Mouse (Mus musculus): ENCODE measurements around the gene Oser1. TPM values are rescaled to one million over a fixed set of nuclear protein-coding genes. Genes with fewer than 3 reads are reported as not detected.

Oser1 gene
- polyA plus RNA-seq (2016; fragmentation: Nextera tagmentation; extraction: Ambion mirVana), result 77.3 and 82.3 TPM in 2 replicates

DNA sequence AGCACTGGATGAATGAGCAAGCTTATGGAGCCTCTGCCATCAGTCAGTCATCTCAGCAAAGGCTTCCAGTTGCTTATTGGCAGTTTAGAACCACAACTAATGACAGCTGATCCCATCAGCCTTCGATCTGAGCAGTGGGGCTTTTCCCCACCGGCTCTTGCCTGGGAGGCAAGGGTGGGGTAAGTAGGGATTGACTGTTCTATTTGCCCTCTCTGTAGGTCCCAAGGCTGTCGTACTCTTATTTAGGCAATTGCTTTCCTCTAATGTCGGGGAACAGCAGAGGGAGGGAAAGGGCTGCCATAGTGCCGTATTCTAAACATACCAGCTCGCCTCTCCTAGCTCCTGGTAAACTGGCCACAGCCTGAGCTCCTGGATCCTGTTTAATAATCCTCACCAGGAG is at the start of gene Oser1:
Oser1 (minus strand) TSS at position 101 of the 400 bp plus-strand sequence.
- H3K9ac ChIP-seq (replicated peaks), result no peak within 1 kb of the TSS
- ATAC-seq (ENCODE audit: low FRiP score, low read depth), result no peak
- H3K9me3 ChIP-seq, result no peaks in the 10 kb centered on the region
- peaks cover 4% of the 10 kb centered on the region; the same call in 1 of the 2 replicates for H3K36me3 ChIP-seq
- peaks cover 12% of the 10 kb centered on the region for H3K4me1 ChIP-seq
- no peaks in the 10 kb centered on the region for H3K27me3 ChIP-seq
- H3K4me3 ChIP-seq, result no peak within 1 kb of the TSS
- H3K27ac ChIP-seq (replicated peaks), result no peak within 1 kb of the TSS
- 78% methylated on average over 6 of the region's 6 CpGs for WGBS
- H3K4me2 ChIP-seq (replicated peaks), result no peak within 1 kb of the TSS

DNA sequence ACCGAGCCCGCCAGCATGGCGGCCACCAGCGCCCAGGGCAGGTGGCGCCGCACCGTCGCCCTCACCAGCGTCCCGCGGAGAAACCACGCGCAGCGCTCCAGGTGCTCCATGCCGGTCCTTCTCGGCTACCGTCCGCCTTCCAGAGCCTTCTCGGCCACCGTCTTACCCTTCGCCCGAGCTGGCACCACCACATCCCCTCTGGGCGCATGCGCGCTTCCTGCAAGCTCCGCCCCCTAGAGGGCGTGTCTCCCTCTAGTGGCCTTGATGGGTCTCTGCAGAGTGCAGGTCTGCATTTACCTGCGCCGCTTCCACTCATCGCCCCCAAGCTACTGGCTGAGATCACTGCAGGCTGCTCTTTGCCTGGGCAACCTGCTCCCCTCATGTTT is 48.0 kb upstream of the Oser1 start, which contains the start of gene Fitm2:
Fitm2 (minus strand) TSS at position 164 of the 386 bp plus-strand sequence.
- Histone ChIP-seq H3K9me3 (no peaks in the 10 kb centered on the region), H3K4me3 (peak within 1 kb of the TSS; percentile 84), H3K9ac (replicated peaks) (peak within 1 kb of the TSS; percentile 81), H3K4me1 (peaks cover 9% of the 10 kb centered on the region), H3K36me3 (peaks cover 23% of the 10 kb centered on the region), H3K4me2 (replicated peaks) (peak within 1 kb of the TSS; percentile 68), H3K27ac (replicated peaks) (peak within 1 kb of the TSS; percentile 63), H3K27me3 (no peaks in the 10 kb centered on the region)
- under 1% methylated on average over 27 of the region's 30 CpGs for WGBS
- ATAC-seq (ENCODE audit: low FRiP score, low read depth), result peak; percentile 91

DNA sequence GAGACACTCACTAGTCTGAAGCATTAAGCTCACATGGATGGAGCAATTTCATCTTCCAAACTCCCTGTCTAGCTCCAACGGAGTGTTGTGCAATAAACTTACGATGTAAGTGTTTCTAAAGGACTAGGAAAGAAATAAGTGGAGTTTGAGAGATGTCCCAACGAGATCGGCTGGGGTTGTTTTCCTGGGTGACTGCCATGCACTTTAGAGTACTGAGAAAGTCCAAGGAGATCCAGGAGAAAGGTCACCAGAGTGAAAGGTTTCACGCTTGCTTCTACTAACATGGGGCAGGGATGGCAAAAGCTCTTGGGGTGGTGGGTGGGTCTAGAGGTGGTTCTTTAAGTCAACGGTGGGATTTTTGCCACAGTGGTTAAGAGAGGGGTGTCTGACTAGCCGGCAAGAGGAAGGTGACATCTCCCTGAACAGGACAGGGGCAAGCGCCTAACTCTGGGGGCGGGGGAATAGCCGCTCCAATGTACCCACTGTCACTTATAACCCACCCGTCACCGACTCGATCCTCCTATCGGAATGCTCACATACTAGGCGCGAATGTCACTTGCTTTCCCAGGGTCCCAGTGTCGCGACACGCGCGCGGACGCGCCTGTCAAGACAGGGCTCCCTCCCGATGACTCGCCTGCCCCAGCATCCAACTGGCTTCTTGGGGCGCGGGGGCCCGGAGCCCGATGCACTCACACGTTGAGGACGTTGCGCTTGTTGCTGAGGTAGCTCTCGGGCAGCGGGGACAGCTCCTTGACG is 47.4 kb upstream of the Oser1 start:
- H3K27me3 ChIP-seq, result no peaks in the 10 kb centered on the region
- peak overlapping the region; percentile 68 for H3K4me2 ChIP-seq (replicated peaks)
- ATAC-seq (ENCODE audit: low FRiP score, low read depth), result peak; percentile 81; the same call in 1 of the 2 replicates
- WGBS, result 5% methylated on average over 36 of the region's 36 CpGs
- H3K4me1 ChIP-seq, result peaks cover 9% of the 10 kb centered on the region
- peak overlapping the region; percentile 84 for H3K4me3 ChIP-seq
- H3K27ac ChIP-seq (replicated peaks), result peak overlapping the region; percentile 63
- H3K9me3 ChIP-seq, result no peaks in the 10 kb centered on the region
- peaks cover 28% of the 10 kb centered on the region for H3K36me3 ChIP-seq
- peak overlapping the region; percentile 81 for H3K9ac ChIP-seq (replicated peaks)

DNA sequence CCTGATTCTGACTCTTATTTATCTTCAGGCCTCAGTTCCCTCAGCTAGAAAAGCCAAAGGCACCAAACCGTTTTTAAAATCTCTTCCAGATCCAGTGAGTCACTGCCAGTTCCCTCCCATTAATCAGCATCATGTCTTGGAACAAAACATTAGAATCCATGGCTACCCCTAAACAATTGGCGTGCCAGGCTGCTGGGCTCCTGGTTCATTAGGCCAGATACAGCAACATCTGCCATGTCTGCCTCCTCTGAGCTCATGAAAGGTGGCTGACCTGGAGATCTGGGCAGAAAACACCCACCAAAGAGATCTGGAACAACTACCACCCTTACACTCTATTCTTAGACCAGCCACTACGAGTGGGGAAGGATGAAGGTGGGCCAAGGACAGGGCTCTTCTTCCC is 46.6 kb upstream of the Oser1 start:
- Histone ChIP-seq H3K4me3 (no peak overlapping the region), H3K9ac (replicated peaks) (peak overlapping the region; percentile 81; the same call in 1 of the 2 replicates), H3K9me3 (no peaks in the 10 kb centered on the region), H3K27ac (replicated peaks) (no peak overlapping the region), H3K36me3 (peaks cover 32% of the 10 kb centered on the region), H3K4me2 (replicated peaks) (peak overlapping the region; percentile 68), H3K4me1 (peaks cover 9% of the 10 kb centered on the region), H3K27me3 (no peaks in the 10 kb centered on the region)
- no peak for ATAC-seq (ENCODE audit: low FRiP score, low read depth)
- WGBS, result 84% methylated on average over 3 of the region's 3 CpGs

DNA sequence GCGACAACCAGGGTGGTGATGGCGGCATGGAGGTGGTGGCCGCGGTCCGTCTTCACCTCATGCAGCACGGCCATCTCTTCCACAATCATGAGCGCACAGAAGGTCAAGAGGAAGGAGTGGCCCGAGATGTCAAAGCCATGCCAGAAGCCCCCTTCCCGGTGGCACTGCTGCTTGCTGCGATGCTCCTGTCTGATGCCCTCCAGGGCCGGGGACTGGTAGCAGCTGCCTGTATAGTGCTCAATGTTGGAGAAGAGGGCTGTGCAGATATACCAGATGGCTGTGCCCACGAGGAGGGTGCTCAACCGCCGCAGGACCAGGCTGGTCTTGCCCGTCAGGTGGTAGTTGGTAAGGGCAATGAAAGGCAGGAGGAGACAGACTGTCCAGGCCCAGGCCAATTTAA is 45.2 kb upstream of the Oser1 start:
- H3K27me3 ChIP-seq, result no peaks in the 10 kb centered on the region
- H3K9ac ChIP-seq (replicated peaks), result no peak overlapping the region
- no peak overlapping the region for H3K4me3 ChIP-seq
- H3K36me3 ChIP-seq, result peaks cover 32% of the 10 kb centered on the region
- H3K9me3 ChIP-seq, result no peaks in the 10 kb centered on the region
- no peak for ATAC-seq (ENCODE audit: low FRiP score, low read depth)
- WGBS, result 93% methylated on average over 15 of the region's 15 CpGs
- H3K4me2 ChIP-seq (replicated peaks), result no peak overlapping the region
- H3K4me1 ChIP-seq, result peaks cover 9% of the 10 kb centered on the region
- H3K27ac ChIP-seq (replicated peaks), result no peak overlapping the region

DNA sequence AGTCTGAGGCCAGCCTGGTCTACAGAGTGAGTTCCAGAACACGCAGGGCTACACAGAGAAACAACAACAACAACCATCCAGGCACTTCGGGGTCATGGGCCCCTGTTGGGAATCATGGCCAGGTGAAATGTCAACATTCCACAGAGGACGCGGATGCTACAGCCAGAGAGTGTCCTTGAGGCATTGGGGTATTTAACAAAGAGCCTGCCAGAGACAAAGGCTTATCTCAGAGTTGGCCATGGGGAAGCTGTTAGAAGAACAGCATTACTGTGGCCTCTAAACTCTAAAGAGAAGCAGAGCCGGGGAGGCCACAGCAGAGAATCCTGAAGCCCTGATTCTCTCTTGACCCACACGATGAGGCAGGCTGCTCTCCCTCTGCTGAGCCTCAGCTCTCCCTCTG is 44.4 kb upstream of the Oser1 start:
- Histone ChIP-seq H3K4me2 (replicated peaks) (no peak overlapping the region), H3K4me3 (no peak overlapping the region), H3K4me1 (peaks cover 9% of the 10 kb centered on the region), H3K27ac (replicated peaks) (no peak overlapping the region), H3K9me3 (no peaks in the 10 kb centered on the region), H3K27me3 (no peaks in the 10 kb centered on the region), H3K9ac (replicated peaks) (no peak overlapping the region), H3K36me3 (peaks cover 32% of the 10 kb centered on the region)
- ATAC-seq (ENCODE audit: low FRiP score, low read depth), result no peak
- WGBS, result 93% methylated on average over 6 of the region's 6 CpGs

DNA sequence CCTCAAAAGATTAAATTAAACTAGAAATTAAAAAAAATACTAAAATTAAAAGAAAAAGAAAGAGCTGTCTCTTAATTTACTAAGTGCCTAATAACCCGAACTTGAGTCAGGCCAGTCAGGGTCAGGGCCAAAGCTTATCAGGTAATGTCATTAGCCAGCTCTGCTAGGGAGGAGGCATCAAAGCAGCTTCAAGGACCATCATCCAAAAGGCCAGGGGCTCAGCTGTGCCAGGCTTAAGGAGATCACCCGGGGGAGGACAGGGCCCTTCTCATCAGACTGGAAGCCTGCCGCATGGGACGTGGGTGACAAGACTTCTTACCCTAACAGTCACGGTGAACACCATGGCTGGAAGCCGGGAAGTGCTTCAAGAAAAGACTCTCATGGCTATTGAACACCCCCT is 43.1 kb upstream of the Oser1 start:
- H3K4me1 ChIP-seq, result peaks cover 9% of the 10 kb centered on the region
- no peaks in the 10 kb centered on the region for H3K9me3 ChIP-seq
- no peak overlapping the region for H3K4me3 ChIP-seq
- H3K36me3 ChIP-seq, result peaks cover 32% of the 10 kb centered on the region
- WGBS, result 91% methylated on average over 6 of the region's 6 CpGs
- H3K27ac ChIP-seq (replicated peaks), result no peak overlapping the region
- H3K27me3 ChIP-seq, result no peaks in the 10 kb centered on the region
- no peak overlapping the region for H3K4me2 ChIP-seq (replicated peaks)
- no peak overlapping the region for H3K9ac ChIP-seq (replicated peaks)
- no peak for ATAC-seq (ENCODE audit: low FRiP score, low read depth)

DNA sequence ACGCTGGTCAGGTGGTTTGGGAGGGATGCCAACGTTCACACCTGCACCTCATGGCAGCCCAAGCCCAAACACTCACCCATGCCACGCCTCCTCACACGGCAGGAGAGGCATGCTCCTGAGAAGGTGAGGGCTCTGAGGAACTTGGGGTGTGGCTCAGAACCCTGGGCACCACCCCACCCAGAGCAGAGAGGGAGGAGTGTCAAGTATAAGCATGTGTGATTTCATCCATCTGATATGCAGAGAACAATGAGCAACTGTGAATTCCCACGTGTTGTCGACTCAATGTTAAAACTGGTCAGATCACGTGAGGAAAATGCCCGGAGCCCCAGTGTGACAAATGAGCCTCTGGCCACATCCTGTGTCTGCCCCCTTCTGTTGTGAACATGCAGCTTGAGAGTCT is 42.3 kb upstream of the Oser1 start:
- H3K27me3 ChIP-seq, result no peaks in the 10 kb centered on the region
- no peak overlapping the region for H3K27ac ChIP-seq (replicated peaks)
- H3K4me2 ChIP-seq (replicated peaks), result no peak overlapping the region
- peaks cover 7% of the 10 kb centered on the region for H3K4me1 ChIP-seq
- no peak overlapping the region for H3K4me3 ChIP-seq
- H3K9ac ChIP-seq (replicated peaks), result no peak overlapping the region
- H3K9me3 ChIP-seq, result no peaks in the 10 kb centered on the region
- peaks cover 32% of the 10 kb centered on the region for H3K36me3 ChIP-seq
- no peak for ATAC-seq (ENCODE audit: low FRiP score, low read depth)
- 78% methylated on average over 8 of the region's 8 CpGs for WGBS

DNA sequence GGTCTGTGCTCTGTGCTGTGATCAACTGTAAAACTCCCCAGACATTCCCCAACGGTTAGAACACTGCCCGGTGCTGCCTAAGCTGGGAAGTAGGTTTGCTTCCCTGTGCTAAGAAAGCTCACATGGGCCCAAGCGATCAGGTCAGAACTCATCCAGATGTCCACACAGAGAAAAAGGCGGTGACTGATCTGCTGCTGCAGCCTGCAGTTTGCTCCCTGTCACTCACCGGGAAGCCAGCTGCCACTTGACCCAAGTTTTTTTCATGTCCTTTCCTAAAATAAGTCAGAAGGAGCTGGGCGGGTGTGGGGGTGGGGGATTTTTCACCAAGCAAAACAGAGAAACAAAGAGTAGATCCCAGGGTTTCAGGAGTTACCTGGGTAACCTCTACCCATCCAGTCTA is 40.1 kb upstream of the Oser1 start:
- H3K36me3 ChIP-seq, result peaks cover 29% of the 10 kb centered on the region
- ATAC-seq (ENCODE audit: low FRiP score, low read depth), result no peak
- no peaks in the 10 kb centered on the region for H3K27me3 ChIP-seq
- H3K27ac ChIP-seq (replicated peaks), result no peak overlapping the region
- no peaks in the 10 kb centered on the region for H3K4me1 ChIP-seq
- H3K9ac ChIP-seq (replicated peaks), result no peak overlapping the region
- H3K4me3 ChIP-seq, result no peak overlapping the region
- no peaks in the 10 kb centered on the region for H3K9me3 ChIP-seq
- no peak overlapping the region for H3K4me2 ChIP-seq (replicated peaks)
- WGBS, result 79% methylated on average over 6 of the region's 6 CpGs

DNA sequence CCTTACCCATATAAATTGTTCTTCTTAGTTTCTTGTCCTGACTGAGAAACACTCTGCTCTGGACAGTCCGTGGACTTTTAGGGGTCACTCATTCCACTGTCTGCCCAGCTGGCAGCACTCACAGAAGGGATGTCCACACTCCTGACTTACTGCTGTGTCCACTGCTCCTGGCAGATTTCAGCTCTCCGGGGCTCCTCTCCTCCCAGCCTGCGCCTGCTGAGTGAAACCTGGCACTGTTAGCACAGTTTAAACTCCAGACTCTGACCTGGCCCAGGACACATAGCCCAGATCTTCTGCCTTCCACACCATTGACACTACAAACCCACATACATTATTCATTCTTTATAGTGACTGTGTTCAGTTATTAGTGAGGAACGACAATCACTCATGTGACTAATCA is 39.5 kb upstream of the Oser1 start:
- Histone ChIP-seq H3K4me2 (replicated peaks) (no peak overlapping the region), H3K9me3 (no peaks in the 10 kb centered on the region), H3K27ac (replicated peaks) (no peak overlapping the region), H3K27me3 (peaks cover 4% of the 10 kb centered on the region; the same call in 1 of the 2 replicates), H3K4me3 (no peak overlapping the region), H3K36me3 (peaks cover 23% of the 10 kb centered on the region), H3K4me1 (no peaks in the 10 kb centered on the region), H3K9ac (replicated peaks) (no peak overlapping the region)
- no peak for ATAC-seq (ENCODE audit: low FRiP score, low read depth)
- 82% methylated on average over 4 of the region's 4 CpGs for WGBS

DNA sequence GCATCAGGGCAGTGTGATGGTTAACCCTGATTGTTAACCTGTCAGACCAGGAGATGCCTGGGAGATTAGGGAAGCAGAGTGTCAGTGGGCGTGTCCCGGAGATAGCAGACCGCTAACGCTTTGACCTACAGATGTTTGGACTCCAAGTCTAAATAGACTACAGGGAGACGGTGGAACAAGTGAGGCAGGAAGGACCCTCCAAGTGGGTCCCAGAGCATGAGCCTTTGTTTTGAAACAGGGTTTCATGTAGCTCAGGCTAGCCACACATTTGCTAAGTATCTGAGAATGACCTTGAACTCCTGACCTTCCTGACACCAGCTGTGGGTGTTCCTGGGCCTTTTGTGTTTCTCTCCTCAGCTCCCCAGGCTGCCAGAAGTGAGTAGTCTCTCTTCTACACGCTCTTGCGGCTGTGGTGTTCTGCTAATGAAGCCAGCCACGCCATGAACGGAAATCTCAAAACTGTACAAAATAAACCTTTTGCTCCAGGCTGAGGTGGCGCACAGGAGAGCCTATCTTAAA is 38.8 kb upstream of the Oser1 start:
- WGBS, result 74% methylated on average over 10 of the region's 10 CpGs
- H3K4me1 ChIP-seq, result no peaks in the 10 kb centered on the region
- no peak overlapping the region for H3K9ac ChIP-seq (replicated peaks)
- ATAC-seq (ENCODE audit: low FRiP score, low read depth), result no peak
- no peaks in the 10 kb centered on the region for H3K9me3 ChIP-seq
- no peak overlapping the region for H3K4me3 ChIP-seq
- peaks cover 17% of the 10 kb centered on the region; the same call in 1 of the 2 replicates for H3K36me3 ChIP-seq
- peaks cover 11% of the 10 kb centered on the region for H3K27me3 ChIP-seq
- no peak overlapping the region for H3K27ac ChIP-seq (replicated peaks)
- no peak overlapping the region for H3K4me2 ChIP-seq (replicated peaks)

DNA sequence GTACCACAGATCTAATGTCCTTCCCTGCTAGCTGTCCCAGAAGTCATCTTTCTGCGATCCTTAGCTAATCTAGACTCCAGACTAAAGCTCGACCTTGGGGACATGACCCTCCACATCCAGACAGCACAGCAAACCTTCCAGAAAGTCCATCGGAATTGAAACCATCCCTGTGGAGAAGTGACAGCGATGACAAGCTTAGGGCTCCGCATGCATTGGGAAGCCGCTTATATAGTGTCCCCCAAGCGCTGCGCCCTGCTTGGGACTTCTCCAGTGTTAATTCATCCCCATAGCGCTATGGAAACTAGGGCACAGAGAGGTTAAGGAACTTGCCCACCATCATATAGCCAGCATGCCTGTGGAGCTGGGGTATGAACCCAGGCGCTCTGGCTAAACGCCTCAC is 38.3 kb upstream of the Oser1 start:
- H3K4me1 ChIP-seq, result no peaks in the 10 kb centered on the region
- H3K27me3 ChIP-seq, result peaks cover 16% of the 10 kb centered on the region

More for the DNA sequence above, 38.3 kb upstream of the Oser1 start:
- no peak overlapping the region for H3K4me3 ChIP-seq
- H3K9me3 ChIP-seq, result no peaks in the 10 kb centered on the region
- H3K4me2 ChIP-seq (replicated peaks), result no peak overlapping the region
- H3K36me3 ChIP-seq, result peaks cover 12% of the 10 kb centered on the region; the same call in 1 of the 2 replicates
- no peak overlapping the region for H3K9ac ChIP-seq (replicated peaks)
- no peak for ATAC-seq (ENCODE audit: low FRiP score, low read depth)
- WGBS, result 79% methylated on average over 11 of the region's 11 CpGs
- no peak overlapping the region for H3K27ac ChIP-seq (replicated peaks)
